Mouse (Mus musculus): ENCODE results near the gene Macrod2.

DNA sequence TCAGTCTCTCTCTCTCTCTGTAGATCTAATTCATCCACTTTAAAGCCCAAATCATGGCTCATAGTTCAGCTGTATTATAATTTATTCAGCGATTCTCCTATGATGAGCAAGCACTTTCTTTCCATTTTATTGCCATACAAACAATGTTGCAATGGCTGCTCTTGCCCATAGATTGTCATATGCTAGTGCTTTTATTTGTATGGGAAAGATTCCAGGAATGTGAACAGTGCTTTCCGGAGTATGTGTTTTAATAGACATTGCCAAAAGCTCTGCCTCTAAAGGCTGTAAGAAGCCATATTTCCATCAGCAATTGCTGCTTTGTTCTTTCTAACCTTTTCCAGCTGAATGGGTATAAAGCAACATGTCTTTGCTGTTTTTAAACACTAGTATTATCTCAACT is 1872.7 kb downstream of the Macrod2 start:
- TF ChIP-seq CTCF (IDR thresholded peaks at IDR 0.05; ENCODE audit: control insufficient read depth, insufficient read depth, insufficient read length) (no peak), MYOD1 (IDR thresholded peaks at IDR 0.05; ENCODE audit: control insufficient read depth, insufficient read length, low read depth) (no peak), MYOG (IDR thresholded peaks at IDR 0.05; ENCODE audit: control insufficient read depth, extremely low read depth, insufficient read length) (no peak), MAX (IDR thresholded peaks at IDR 0.05) (no peak), USF1 (IDR thresholded peaks at IDR 0.05; ENCODE audit: low read depth) (no peak), CEBPB (IDR thresholded peaks at IDR 0.05; ENCODE audit: low read depth) (no peak)

Measured in C2C12 (cell line).